Mouse (Mus musculus) right cerebral cortex, postnatal 36 days (tissue): ENCODE results near the gene Trim15.

ENCODE experiments used
- DNase-seq, 2 experiments: peaks; one replicate each; pipeline ENCODE4 v3.0.0; 2022; ENCODE audit warnings: low spot score in 2 of 2, mixed read lengths in 1 of 2

Gene Trim15

GRCm38 (mm10) chr17:36869284-36869954 lies 2.4 kb upstream of the Trim15 start, which contains the start of gene Trim10:
Gene Trim10 (plus strand): TSS chr17:36869574.
- no peak for DNase-seq

- DNase-seq = no peak
Observed at GRCm38 (mm10) chr17:36868836-36869235, 1.8 kb upstream of the Trim15 start.

- no peak for DNase-seq
Observed at GRCm38 (mm10) chr17:36861680-36862079, 5.3 kb downstream of the Trim15 start.

GRCm38 (mm10) chr17:36858181-36858580 lies 8.8 kb downstream of the Trim15 start:
- DNase-seq = no peak

GRCm38 (mm10) chr17:36856236-36856635 lies 10.8 kb downstream of the Trim15 start:
- DNase-seq = no peak

- no peak for DNase-seq
Observed at GRCm38 (mm10) chr17:36855484-36855883, 11.5 kb downstream of the Trim15 start.

GRCm38 (mm10) chr17:36851627-36852026 lies 15.4 kb downstream of the Trim15 start:
- DNase-seq = no peak

- no peak for DNase-seq
Observed at GRCm38 (mm10) chr17:36851200-36851599, 15.8 kb downstream of the Trim15 start.

- no peak for DNase-seq
Observed at GRCm38 (mm10) chr17:36849992-36850391, 17.0 kb downstream of the Trim15 start.

- no peak for DNase-seq
Observed at GRCm38 (mm10) chr17:36848911-36849310, 18.1 kb downstream of the Trim15 start.

GRCm38 (mm10) chr17:36844725-36845124 lies 22.3 kb downstream of the Trim15 start:
- no peak for DNase-seq

- DNase-seq = no peak
Observed at GRCm38 (mm10) chr17:36844286-36844719, 22.7 kb downstream of the Trim15 start.

- DNase-seq = no peak
Observed at GRCm38 (mm10) chr17:36843696-36844095, 23.3 kb downstream of the Trim15 start.

- no peak for DNase-seq
Observed at GRCm38 (mm10) chr17:36840961-36841445, 26.0 kb downstream of the Trim15 start.

- no peak for DNase-seq
Observed at GRCm38 (mm10) chr17:36839931-36840330, 27.1 kb downstream of the Trim15 start.

- no peak for DNase-seq
Observed at GRCm38 (mm10) chr17:36839001-36839400, 28.0 kb downstream of the Trim15 start.

GRCm38 (mm10) chr17:36836874-36837647 lies 29.9 kb downstream of the Trim15 start, which contains the start of gene Trim26:
Gene Trim26 (plus strand): TSS chr17:36837134.
- peak; percentile 91 to 95 for DNase-seq

- no peak for DNase-seq
Observed at GRCm38 (mm10) chr17:36836427-36836812, 30.6 kb downstream of the Trim15 start.

GRCm38 (mm10) chr17:36835591-36836426 lies 31.2 kb downstream of the Trim15 start:
- DNase-seq = peak; percentile 26 to 45

GRCm38 (mm10) chr17:36832694-36833093 lies 34.3 kb downstream of the Trim15 start:
- DNase-seq = no peak

- DNase-seq = no peak
Observed at GRCm38 (mm10) chr17:36830470-36830869, 36.5 kb downstream of the Trim15 start.

GRCm38 (mm10) chr17:36828488-36828887 lies 38.5 kb downstream of the Trim15 start:
- DNase-seq = no peak
